In genomic region chr11:69390400-69391034, GRCm38 (mm10) we compare ENCODE assay signal across 8 mouse cellular contexts. TPM values are rescaled to one million over a fixed set of nuclear protein-coding genes. Genes with fewer than 3 reads are reported as not detected.
A peak's percentile ranks its signal among the peaks of the same experiment; 100 is the strongest.
DNase-seq lines count a peak whose midpoint lies in the region; ATAC-seq lines count a peak whose summit lies in the region.

No protein-coding gene starts in this region.

- WGBS in heart, embryonic 12.5 days: 46% methylated on average over 10 of the region's 10 CpGs
- 48% methylated on average over 10 of the region's 10 CpGs for WGBS in heart, embryonic 10.5 days

- no peaks in the 10 kb centered on the region for H3K27me3 ChIP-seq in heart, embryonic 12.5 days (replicated peaks)
- H3K27me3 ChIP-seq in heart, embryonic 10.5 days (ENCODE audit: insufficient read depth, poor library complexity, severe bottlenecking): no peaks in the 10 kb centered on the region
- no peaks in the 10 kb centered on the region for H3K27me3 ChIP-seq in splenic B cell, adult 2 months (ENCODE audit: control insufficient read depth, insufficient read depth, low read length, poor library complexity, severe bottlenecking)

- ATAC-seq in heart, embryonic 12.5 days (ENCODE audit: insufficient number of reproducible peaks, low FRiP score): no peak

- no peak overlapping the region for H3K4me2 ChIP-seq in heart, embryonic 12.5 days

- no peaks in the 10 kb centered on the region for H3K9me3 ChIP-seq in heart, embryonic 12.5 days (replicated peaks)
- no peaks in the 10 kb centered on the region for H3K9me3 ChIP-seq in heart, embryonic 10.5 days

- no peak overlapping the region for H3K27ac ChIP-seq in heart, embryonic 12.5 days (ENCODE audit: poor library complexity, severe bottlenecking)
- H3K27ac ChIP-seq in heart, embryonic 10.5 days: no peak overlapping the region

- DNase-seq in heart, adult 11 months: peak; percentile 91
- peak; percentile 76 for DNase-seq in ES-CJ7 (ENCODE audit: low read depth, low spot score)
- peak; percentile 65 to 83 for DNase-seq in cerebellum, postnatal 25 days
- DNase-seq in heart, embryonic 10.5 days (ENCODE audit: low spot score): peak; percentile 72
- peak; percentile 77 for DNase-seq in layer of hippocampus, adult 9-10 months (ENCODE audit: low spot score)
- peak; percentile 95 for DNase-seq in lung, postnatal 36 days
- DNase-seq in splenic B cell, adult 2 months (ENCODE audit: low read depth, low spot score): peak; percentile 88

- no peaks in the 10 kb centered on the region for H3K36me3 ChIP-seq in heart, embryonic 12.5 days
- H3K36me3 ChIP-seq in heart, embryonic 10.5 days: 0 out of 2 replicates have a peak, but pooled peaks cover 4% of the 10 kb centered on the region
- no peaks in the 10 kb centered on the region for H3K36me3 ChIP-seq in splenic B cell, adult 2 months (ENCODE audit: control insufficient read depth, insufficient read depth, low read length, poor library complexity, severe bottlenecking)

- no peak overlapping the region for H3K4me3 ChIP-seq in heart, embryonic 12.5 days
- H3K4me3 ChIP-seq in heart, embryonic 10.5 days: no peak overlapping the region

- peaks cover 8% of the 10 kb centered on the region; the same call in 1 of the 2 replicates for H3K4me1 ChIP-seq in heart, embryonic 12.5 days (replicated peaks)
- peaks cover 4% of the 10 kb centered on the region; the same call in 1 of the 2 replicates for H3K4me1 ChIP-seq in heart, embryonic 10.5 days

- no peak overlapping the region for H3K9ac ChIP-seq in heart, embryonic 12.5 days

RNA-seq across cellular contexts. Expression of gene Naa38, which starts 4.8 kb away (rescaled TPM):
- 147 and 150 TPM in 2 replicates for polyA plus RNA-seq in heart, embryonic 12.5 days (2016; fragmentation: Nextera tagmentation; extraction: Ambion mirVana)
- 158 and 165 TPM in 2 replicates for polyA plus RNA-seq in heart, embryonic 10.5 days (2016; fragmentation: Nextera tagmentation; extraction: Ambion mirVana)

RNA-seq across cellular contexts. Expression of gene Cyb5d1, which starts 4.9 kb away (rescaled TPM):
- 24.8 and 27.1 TPM in 2 replicates for polyA plus RNA-seq in heart, embryonic 12.5 days (2016; fragmentation: Nextera tagmentation; extraction: Ambion mirVana)
- polyA plus RNA-seq in heart, embryonic 10.5 days (2016; fragmentation: Nextera tagmentation; extraction: Ambion mirVana): 27.4 and 31.8 TPM in 2 replicates

RNA-seq across cellular contexts. Expression of gene Tmem88, which starts 7.5 kb away (rescaled TPM):
- 34.4 and 35.7 TPM in 2 replicates for polyA plus RNA-seq in heart, embryonic 12.5 days (2016; fragmentation: Nextera tagmentation; extraction: Ambion mirVana)
- 38.9 and 52.5 TPM in 2 replicates for polyA plus RNA-seq in heart, embryonic 10.5 days (2016; fragmentation: Nextera tagmentation; extraction: Ambion mirVana)

RNA-seq across cellular contexts. Expression of gene Chd3, which starts 21.3 kb away (rescaled TPM):
- polyA plus RNA-seq in heart, embryonic 12.5 days (2016; fragmentation: Nextera tagmentation; extraction: Ambion mirVana): 19.2 and 23.5 TPM in 2 replicates
- 15.8 and 26.5 TPM in 2 replicates for polyA plus RNA-seq in heart, embryonic 10.5 days (2016; fragmentation: Nextera tagmentation; extraction: Ambion mirVana)

RNA-seq across cellular contexts. Expression of gene Kdm6b, which starts 23.0 kb away (rescaled TPM):
- 24.9 and 25.4 TPM in 2 replicates for polyA plus RNA-seq in heart, embryonic 12.5 days (2016; fragmentation: Nextera tagmentation; extraction: Ambion mirVana)
- polyA plus RNA-seq in heart, embryonic 10.5 days (2016; fragmentation: Nextera tagmentation; extraction: Ambion mirVana): 20.9 and 26.9 TPM in 2 replicates
